Mouse (Mus musculus) adrenal gland, adult (tissue): ENCODE results near the gene Sec22c.

Experiments used
- DNase-seq, 2 experiments: peaks; one replicate each; pipeline ENCODE4 v3.0.0; 2022 to 2023; ENCODE audit warnings: low spot score in 1 of 2; ENCODE audit not compliant: inconsistent age in 2 of 2

Gene Sec22c

DNA sequence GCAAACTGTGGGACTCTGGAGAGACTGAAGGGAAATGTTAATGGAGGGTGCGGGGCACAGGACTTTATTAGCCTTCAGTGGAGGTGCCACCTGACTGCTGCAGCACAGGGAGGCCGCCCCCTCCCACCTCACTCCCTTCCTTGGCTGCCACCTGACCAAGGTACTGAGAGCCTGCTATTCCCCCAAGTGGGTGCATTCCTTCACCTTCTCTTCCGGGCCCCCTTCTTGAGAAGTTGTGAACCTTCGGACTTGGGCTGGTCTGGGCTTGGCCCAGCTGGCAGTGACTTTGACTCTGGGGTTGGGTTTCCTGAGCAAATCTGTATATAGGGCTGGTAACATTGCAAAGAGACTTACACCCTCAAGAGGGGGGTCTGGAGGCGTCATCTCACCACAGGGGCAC lies 49.0 kb downstream of the Sec22c start:
- no peak for DNase-seq

- DNase-seq: no peak
These were observed 51.6 kb downstream of the Sec22c start for GRCm38 (mm10) chr9:121653668-121654067.

- no peak for DNase-seq
These were observed 58.3 kb downstream of the Sec22c start for GRCm38 (mm10) chr9:121647026-121647425.

DNA sequence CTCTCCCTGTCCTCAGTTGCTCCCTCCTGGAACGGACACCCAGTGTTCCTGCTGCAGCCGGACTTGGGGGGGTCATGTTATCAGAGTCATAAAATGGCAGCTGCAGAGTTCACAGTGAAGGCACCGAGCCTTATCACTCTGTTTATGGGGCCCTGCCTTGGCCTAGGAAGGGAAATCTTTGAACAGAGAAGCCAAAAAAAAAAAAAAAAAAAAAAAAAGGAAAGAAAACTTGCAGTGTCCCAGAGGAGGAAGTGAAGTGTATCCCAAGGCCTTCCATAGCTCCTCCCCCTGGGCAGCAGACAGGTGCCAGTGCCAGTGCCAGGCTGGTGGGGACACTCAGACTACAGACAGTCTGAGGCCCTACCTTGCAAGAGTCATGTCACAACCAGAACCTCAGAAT lies 60.4 kb downstream of the Sec22c start:
- DNase-seq: no peak

DNA sequence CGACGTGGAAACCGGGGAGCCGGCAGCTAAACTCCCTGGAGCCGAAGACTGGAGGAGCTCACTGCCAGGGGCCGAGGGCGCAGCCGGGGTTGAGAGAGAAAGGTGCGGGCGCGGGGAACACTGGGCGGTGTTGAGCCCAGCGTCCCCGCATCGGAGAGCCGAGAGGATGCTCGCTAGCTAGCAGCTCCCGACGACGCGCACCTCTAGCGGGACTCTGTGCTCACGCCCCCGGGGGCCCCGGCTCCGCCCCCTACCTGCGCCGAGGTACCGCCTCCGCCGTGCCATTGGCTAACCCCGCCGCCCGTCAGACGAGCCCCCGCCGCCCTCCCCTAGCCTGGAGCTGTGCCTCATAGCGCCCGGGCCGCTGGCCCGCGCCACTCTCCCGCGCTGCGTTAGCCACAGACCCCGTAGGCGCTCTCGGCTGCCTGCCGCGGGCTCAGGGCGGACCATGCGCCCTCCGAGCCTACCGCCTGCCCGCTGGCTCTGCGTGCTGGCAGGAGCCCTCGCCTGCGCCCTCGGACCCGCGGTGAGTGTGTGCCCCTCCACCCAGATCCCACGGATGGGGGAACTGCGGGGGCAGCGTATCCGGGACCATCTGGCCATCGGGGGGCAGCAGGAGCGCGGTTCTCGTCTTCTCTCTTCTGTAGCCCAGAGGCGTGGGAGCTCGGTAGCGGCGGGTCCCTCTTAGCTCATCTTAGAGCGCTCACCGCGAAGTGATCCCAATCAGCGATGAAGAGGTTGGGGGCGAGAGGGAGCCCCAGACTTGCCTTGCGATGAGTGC lies 62.7 kb downstream of the Sec22c start, which contains the start of gene Vipr1:
Gene Vipr1, plus strand, starts transcription at position 316 of the 781 bp plus-strand sequence.
- peak; percentile 37 to 75 for DNase-seq

DNA sequence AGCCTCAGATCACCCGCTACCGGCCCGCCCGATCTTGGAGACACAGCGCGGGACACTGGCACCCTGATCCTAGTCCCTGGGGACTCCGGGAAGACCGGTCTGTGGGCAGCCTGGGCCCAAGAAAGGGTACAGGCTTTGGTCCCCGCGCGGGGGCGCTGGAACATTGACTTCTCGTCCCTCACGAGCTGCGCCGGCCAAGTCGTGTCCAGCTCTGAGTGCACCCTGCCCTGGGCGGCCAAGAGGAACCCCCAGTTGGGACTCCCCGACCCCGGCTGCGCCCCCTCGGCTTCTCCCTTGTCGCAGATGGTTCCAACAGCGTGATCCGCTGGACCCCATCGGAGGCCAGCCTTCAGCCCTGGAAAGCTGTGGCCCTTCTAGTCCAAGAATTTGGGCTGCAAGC lies 63.3 kb downstream of the Sec22c start, which contains the start of gene Lyzl4:
Gene Lyzl4, minus strand, starts transcription at position 96 of the 400 bp plus-strand sequence.
- peak; percentile 77 to 93 for DNase-seq

GRCm38 (mm10) chr9:121641235-121641915 lies 63.9 kb downstream of the Sec22c start:
- peak in 1 of 2 experiments; percentile 10 for DNase-seq

- peak in 1 of 2 experiments; percentile 33 for DNase-seq
These were observed 65.5 kb downstream of the Sec22c start for GRCm38 (mm10) chr9:121639790-121640189.

- DNase-seq: peak in 1 of 2 experiments; percentile 39
These were observed 69.3 kb downstream of the Sec22c start for GRCm38 (mm10) chr9:121635835-121636576.

DNA sequence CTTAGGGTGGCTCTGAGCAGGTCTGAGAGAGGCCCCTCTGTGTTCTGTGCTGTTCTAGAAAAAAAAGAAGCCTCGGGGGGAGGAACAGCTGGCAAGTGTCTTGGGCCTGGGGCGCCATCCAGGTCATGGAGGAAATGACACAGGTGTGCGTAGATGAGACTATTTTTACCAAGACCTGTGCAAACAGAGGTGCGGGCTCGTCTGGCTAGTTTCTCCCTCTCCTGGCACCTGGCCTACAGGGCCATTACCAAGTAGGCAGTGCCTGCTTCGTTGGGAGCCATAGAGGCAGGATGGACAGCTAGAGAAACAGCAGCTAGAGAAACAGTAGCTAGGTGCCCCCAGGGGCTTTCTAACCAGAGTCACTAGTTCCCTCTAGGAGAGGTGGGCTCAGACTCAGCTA lies 72.0 kb downstream of the Sec22c start:
- DNase-seq: no peak

GRCm38 (mm10) chr9:121632891-121633290 lies 72.4 kb downstream of the Sec22c start:
- no peak for DNase-seq

GRCm38 (mm10) chr9:121631946-121632345 lies 73.3 kb downstream of the Sec22c start:
- DNase-seq: peak; percentile 23 to 28

DNA sequence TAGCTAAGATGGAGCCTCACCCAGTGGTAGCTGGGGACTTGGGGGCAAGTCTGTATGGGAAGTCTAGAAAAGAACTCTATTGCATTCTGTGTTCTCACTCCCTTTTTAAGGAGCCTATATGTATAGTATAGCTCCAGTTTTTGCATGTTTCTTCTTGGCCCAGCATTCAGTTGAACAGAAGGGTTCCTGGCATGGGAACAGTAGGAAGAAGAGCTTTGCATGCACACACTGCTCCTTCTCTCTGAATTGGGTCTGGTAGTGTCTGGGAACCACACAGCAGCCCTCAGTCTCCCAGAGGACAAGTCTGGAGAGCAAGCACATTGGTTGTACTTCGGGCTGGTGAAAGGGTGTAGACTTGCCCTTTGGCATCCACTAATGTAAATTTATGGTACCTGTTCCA lies 74.7 kb downstream of the Sec22c start:
- no peak for DNase-seq
